Comparison of ENCODE assay signal across 10 mouse cellular contexts in the genomic region with DNA sequence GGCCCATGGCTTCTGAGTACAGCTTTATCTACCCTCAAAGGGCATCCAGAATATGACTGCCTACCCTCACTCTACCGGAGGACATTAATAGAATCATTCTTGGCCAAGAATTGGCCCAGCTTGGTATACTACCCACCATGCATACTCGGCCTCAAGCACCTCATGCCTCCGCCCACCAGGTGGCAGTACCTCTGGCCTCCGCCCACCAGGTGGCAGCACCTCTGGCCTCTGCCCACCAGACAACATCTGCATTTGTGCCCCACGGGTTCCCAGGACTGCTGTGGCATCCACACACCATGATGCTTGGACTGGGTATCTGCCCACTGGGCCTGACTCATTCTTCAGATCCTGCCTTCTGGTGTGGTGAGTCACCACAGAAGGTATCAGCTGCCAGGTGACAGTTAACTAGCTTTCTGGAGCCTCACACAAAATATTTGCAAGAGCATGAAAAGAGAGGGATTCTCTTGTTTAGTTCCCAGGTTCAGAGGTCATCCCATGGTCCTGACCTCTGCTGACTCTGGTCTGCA.
DNase-seq lines count a peak whose midpoint lies in the region; ATAC-seq and TF ChIP-seq lines count a peak whose summit lies in the region.
"Had no signal": no experiment of that assay in that cellular context is flagged by ENCODE, and none has a peak within 500 bp of the region (broad histone marks: within the 10 kb centered on the region; RNA-seq: fewer than 3 reads in every experiment).

No protein-coding gene starts in this region.

- no peaks in the 10 kb centered on the region for H3K9me3 ChIP-seq in lung, embryonic 14.5 days (ENCODE audit: low read depth, low read length)
- peaks cover 10% of the 10 kb centered on the region for H3K9me3 ChIP-seq in E14TG2a.4 (ENCODE audit: low read length)
- no peaks in the 10 kb centered on the region; the same call in 1 of the 2 replicates for H3K9me3 ChIP-seq in forebrain, embryonic 11.5 days (ENCODE audit: control insufficient read depth, low read length)
- H3K9me3 ChIP-seq: limb, embryonic 12.5 days; neural tube, embryonic 15.5 days had no signal

- 90% methylated on average over 5 of the region's 5 CpGs for WGBS in lung, embryonic 14.5 days
- WGBS in forebrain, embryonic 11.5 days: 93% methylated on average over 5 of the region's 5 CpGs

- H3K4me2 ChIP-seq in lung, embryonic 14.5 days: no peak overlapping the region
- H3K4me2 ChIP-seq in forebrain, embryonic 11.5 days (ENCODE audit: low read depth, low read length, severe bottlenecking): no peak overlapping the region
- H3K4me2 ChIP-seq: limb, embryonic 12.5 days; neural tube, embryonic 15.5 days had no signal

- H3K9ac ChIP-seq in lung, embryonic 14.5 days: no peak overlapping the region
- H3K9ac ChIP-seq in forebrain, embryonic 11.5 days (ENCODE audit: low read length): no peak overlapping the region
- H3K9ac ChIP-seq: limb, embryonic 12.5 days; neural tube, embryonic 15.5 days had no signal

- H3K27ac ChIP-seq in lung, embryonic 14.5 days (ENCODE audit: low read depth): no peak overlapping the region
- H3K27ac ChIP-seq in forebrain, embryonic 11.5 days (ENCODE audit: low read depth, low read length): no peak overlapping the region
- H3K27ac ChIP-seq: limb, embryonic 12.5 days; neural tube, embryonic 15.5 days had no signal

- ATAC-seq in frontal cortex, adult (ENCODE audit: low TSS enrichment): peak; percentile 47; the same call in 1 of the 2 replicates
- ATAC-seq in lung, embryonic 14.5 days (ENCODE audit: insufficient read depth): no peak
- peak; percentile 63 for ATAC-seq in megakaryocyte, adult 5-6 weeks (ENCODE audit: poor library complexity, severe bottlenecking)
- no peak for ATAC-seq in forebrain, embryonic 11.5 days (replicated peaks; ENCODE audit: low FRiP score)

- no peak overlapping the region for H3K4me3 ChIP-seq in lung, embryonic 14.5 days (ENCODE audit: low read depth, low read length)
- no peak overlapping the region for H3K4me3 ChIP-seq in E14TG2a.4 (replicated peaks; ENCODE audit: low read length)
- H3K4me3 ChIP-seq in forebrain, embryonic 11.5 days (ENCODE audit: low read depth, low read length): no peak overlapping the region
- H3K4me3 ChIP-seq: limb, embryonic 12.5 days; neural tube, embryonic 15.5 days had no signal

- H3K36me3 ChIP-seq in lung, embryonic 14.5 days (ENCODE audit: insufficient read depth): no peaks in the 10 kb centered on the region
- H3K36me3 ChIP-seq in E14TG2a.4 (ENCODE audit: insufficient read depth, low read length): no peaks in the 10 kb centered on the region
- H3K36me3 ChIP-seq in forebrain, embryonic 11.5 days (ENCODE audit: control insufficient read depth, insufficient read depth, low read length): no peaks in the 10 kb centered on the region
- H3K36me3 ChIP-seq: limb, embryonic 12.5 days; neural tube, embryonic 15.5 days had no signal

- peak; percentile 60 for TF ChIP-seq CTCF in lung, embryonic 14.5 days (IDR thresholded peaks at IDR 0.05; ENCODE audit: low read depth)
- peak; percentile 69 for TF ChIP-seq CTCF in E14TG2a.4 (conservative IDR thresholded peaks at IDR 0.05; ENCODE audit: low read length)

- no peak for DNase-seq in frontal cortex, postnatal 10 days (ENCODE audit: low spot score in 2 of 2)
- DNase-seq in lung, embryonic 14.5 days: no peak
- DNase-seq in lung, postnatal 4 days: no peak
- DNase-seq in forebrain, embryonic 11.5 days (ENCODE audit: low spot score): no peak
- no peak for DNase-seq in kidney, adult 9 months

- no peaks in the 10 kb centered on the region for H3K4me1 ChIP-seq in lung, embryonic 14.5 days (ENCODE audit: insufficient read depth)
- H3K4me1 ChIP-seq in E14TG2a.4 (replicated peaks; ENCODE audit: low read depth, low read length): peaks cover 12% of the 10 kb centered on the region
- H3K4me1 ChIP-seq in forebrain, embryonic 11.5 days (replicated peaks; ENCODE audit: control insufficient read depth, insufficient read depth, low read length): no peaks in the 10 kb centered on the region

- H3K27me3 ChIP-seq in lung, embryonic 14.5 days (ENCODE audit: insufficient read depth, low read length): no peaks in the 10 kb centered on the region
- H3K27me3 ChIP-seq in E14TG2a.4 (ENCODE audit: insufficient read depth, low read length): peaks cover 4% of the 10 kb centered on the region; the same call in 1 of the 2 replicates
- no peaks in the 10 kb centered on the region for H3K27me3 ChIP-seq in forebrain, embryonic 11.5 days (ENCODE audit: control insufficient read depth, insufficient read depth, low read length)
- H3K27me3 ChIP-seq: neural tube, embryonic 15.5 days had no signal

Comparison
In these comparisons a context has a peak if more than half of its experiments do, and no peak if none do; other contexts are left out.
1. ATAC-seq: peak in frontal cortex, adult (single experiment) and megakaryocyte, adult 5-6 weeks (single experiment); none in lung, embryonic 14.5 days (single experiment) and forebrain, embryonic 11.5 days (single experiment).